Mouse (Mus musculus) C2C12 (cell line): ENCODE results near the gene Eva1a. TPM values are rescaled to one million over a fixed set of nuclear protein-coding genes. Genes with fewer than 3 reads are reported as not detected.

ENCODE experiments used
- H3K27me3 ChIP-seq: one replicate; pipeline ENCODE4 v1.6.1; 2011; ENCODE audit not compliant: control insufficient read depth, insufficient read depth, insufficient read length
- H3K36me3 ChIP-seq: one replicate; pipeline ENCODE4 v1.6.1; 2011; ENCODE audit not compliant: control insufficient read depth, insufficient read depth
- H3K4me3 ChIP-seq: one replicate; pipeline ENCODE4 v1.5.1; 2011; ENCODE audit warnings: mild to moderate bottlenecking, control low read depth; ENCODE audit not compliant: poor library complexity, insufficient read depth, severe bottlenecking
- H3K79me2 ChIP-seq: one replicate; pipeline ENCODE4 v1.6.1; 2011; ENCODE audit not compliant: control insufficient read depth, insufficient read depth
- H3K79me3 ChIP-seq: one replicate; pipeline ENCODE4 v1.6.1; 2011; ENCODE audit warnings: low read depth, control low read depth
- H3ac ChIP-seq: one replicate; pipeline ENCODE3; 2011; ENCODE audit warnings: low read depth; ENCODE audit not compliant: control insufficient read depth, insufficient read length
- CEBPB ChIP-seq: IDR thresholded peaks from one replicate; pipeline ENCODE4 v1.6.1; 2011; ENCODE audit warnings: low read depth, mild to moderate bottlenecking, control low read depth, moderate library complexity
- CTCF ChIP-seq: IDR thresholded peaks from one replicate; pipeline ENCODE4 v1.5.1; 2011; ENCODE audit not compliant: control insufficient read depth, insufficient read depth, insufficient read length
- FOSL1 ChIP-seq: IDR thresholded peaks from one replicate; pipeline ENCODE4 v1.8.0; 2011; ENCODE audit warnings: mild to moderate bottlenecking, low read length; ENCODE audit not compliant: poor library complexity, insufficient read depth, severe bottlenecking
- MAX ChIP-seq: IDR thresholded peaks from one replicate; pipeline ENCODE4 v1.6.1; 2011; ENCODE audit warnings: mild to moderate bottlenecking, control low read depth
- MYOD1 ChIP-seq: IDR thresholded peaks from one replicate; pipeline ENCODE4 v1.6.1; 2011; ENCODE audit warnings: low read depth; ENCODE audit not compliant: control insufficient read depth, insufficient read length
- MYOG ChIP-seq: IDR thresholded peaks from one replicate; pipeline ENCODE4 v1.6.1; 2011; ENCODE audit not compliant: control insufficient read depth, insufficient read length; ENCODE audit errors: extremely low read depth
- USF1 ChIP-seq: IDR thresholded peaks from one replicate; pipeline ENCODE4 v1.6.1; 2011; ENCODE audit warnings: low read depth, mild to moderate bottlenecking, control low read depth, moderate library complexity
- polyA plus RNA-seq: library from polyadenylated mRNA; unstranded; fragments of >200 nt; fragmentation: generic; extraction: Trizol; gene quantifications from one replicate; pipeline ENCODE4 v1.2.1, GENCODE M21; 2012; ENCODE audit warnings: missing spikeins

Eva1a gene
- polyA plus RNA-seq, 1 experiment = 0.64 TPM

DNA sequence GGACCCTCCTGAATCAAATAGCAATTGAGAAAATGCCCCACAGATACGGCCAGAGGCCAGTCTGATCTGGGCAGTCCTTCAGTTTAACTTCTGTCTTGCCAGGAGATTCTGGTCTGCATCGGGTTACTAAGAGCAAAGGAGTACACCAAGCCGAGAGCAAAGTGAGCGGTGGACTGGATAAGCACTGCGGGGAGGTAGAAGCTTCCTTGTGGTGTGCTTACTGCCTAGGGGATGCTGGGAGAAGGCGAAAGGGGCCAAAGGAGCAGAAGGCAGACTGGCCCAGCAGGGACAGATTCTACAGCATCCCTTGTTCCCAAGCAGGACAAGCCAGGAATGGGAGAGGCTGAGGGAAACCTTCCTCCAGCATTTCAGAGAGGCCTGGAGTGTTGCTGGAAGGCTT lies 42.8 kb downstream of the Eva1a start:
- no peaks in the 10 kb centered on the region for H3K79me3 ChIP-seq
- no peak overlapping the region for H3ac ChIP-seq
- no peaks in the 10 kb centered on the region for H3K27me3 ChIP-seq
- no peaks in the 10 kb centered on the region for H3K79me2 ChIP-seq
- no peaks in the 10 kb centered on the region for H3K36me3 ChIP-seq
- H3K4me3 ChIP-seq = no peak overlapping the region
- TF ChIP-seq CEBPB = no peak
- no peak for TF ChIP-seq FOSL1
- TF ChIP-seq USF1 = no peak
- TF ChIP-seq MAX = no peak
- TF ChIP-seq CTCF = no peak
- no peak for TF ChIP-seq MYOG
- no peak for TF ChIP-seq MYOD1

DNA sequence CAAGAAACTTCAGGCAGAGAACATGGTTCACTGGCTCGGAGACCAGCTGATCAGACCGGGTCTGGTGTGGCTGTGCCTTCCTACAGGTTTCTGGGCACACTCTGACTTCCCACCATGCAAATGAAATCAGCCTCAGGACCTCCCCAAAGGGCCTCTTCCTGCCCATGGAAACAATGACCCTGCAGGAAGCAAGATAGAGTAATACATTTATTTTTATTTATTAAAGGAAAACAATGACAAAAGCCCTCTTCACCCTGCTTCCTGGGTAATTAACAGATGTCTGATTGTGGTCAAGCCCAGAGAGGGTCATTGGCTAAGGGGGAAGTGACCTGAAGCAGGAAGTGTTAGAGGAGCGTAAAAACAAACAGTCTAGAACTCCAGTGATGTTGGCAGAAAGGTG lies 43.4 kb downstream of the Eva1a start:
- no peaks in the 10 kb centered on the region for H3K36me3 ChIP-seq
- TF ChIP-seq MYOD1 (no peak), FOSL1 (no peak), MAX (no peak), MYOG (no peak), USF1 (no peak), CTCF (no peak), CEBPB (no peak)
- H3K27me3 ChIP-seq = no peaks in the 10 kb centered on the region
- no peaks in the 10 kb centered on the region for H3K79me3 ChIP-seq
- H3K79me2 ChIP-seq = no peaks in the 10 kb centered on the region
- H3ac ChIP-seq = no peak overlapping the region
- H3K4me3 ChIP-seq = no peak overlapping the region

DNA sequence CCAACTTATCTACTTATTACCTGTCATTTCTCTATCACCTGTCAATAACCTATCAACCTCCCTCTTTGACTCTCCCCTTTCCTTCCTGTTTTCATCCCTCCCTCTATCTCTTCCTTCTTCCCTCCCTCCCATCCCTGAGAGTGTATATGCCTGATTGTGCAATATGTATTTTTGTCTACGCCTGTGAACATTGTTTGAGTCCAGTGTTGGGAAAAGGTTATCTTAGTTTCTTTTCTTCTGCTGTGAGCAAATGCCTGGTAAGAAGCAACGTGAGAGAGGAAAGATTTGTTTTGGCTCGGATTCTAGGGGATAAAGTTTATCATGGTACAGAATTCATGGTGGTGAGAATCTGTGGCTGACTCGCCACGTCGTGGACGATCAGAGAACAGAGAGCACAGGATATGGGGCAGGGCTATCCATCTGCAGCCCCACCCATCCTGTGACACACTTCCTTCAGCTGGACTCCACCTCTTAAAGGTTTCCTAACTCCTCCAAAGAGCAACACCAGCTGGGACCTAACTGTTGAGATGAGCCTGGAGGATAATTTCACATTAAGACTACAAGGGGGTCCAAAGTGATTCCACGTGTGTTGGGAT lies 44.6 kb downstream of the Eva1a start:
- H3ac ChIP-seq = no peak overlapping the region
- H3K4me3 ChIP-seq = no peak overlapping the region
- H3K36me3 ChIP-seq = no peaks in the 10 kb centered on the region
- no peak for TF ChIP-seq MAX
- no peak for TF ChIP-seq FOSL1
- TF ChIP-seq CEBPB = no peak
- no peak for TF ChIP-seq MYOG
- no peak for TF ChIP-seq MYOD1
- TF ChIP-seq CTCF = no peak
- no peak for TF ChIP-seq USF1
- H3K27me3 ChIP-seq = no peaks in the 10 kb centered on the region
- H3K79me3 ChIP-seq = no peaks in the 10 kb centered on the region
- H3K79me2 ChIP-seq = no peaks in the 10 kb centered on the region

DNA sequence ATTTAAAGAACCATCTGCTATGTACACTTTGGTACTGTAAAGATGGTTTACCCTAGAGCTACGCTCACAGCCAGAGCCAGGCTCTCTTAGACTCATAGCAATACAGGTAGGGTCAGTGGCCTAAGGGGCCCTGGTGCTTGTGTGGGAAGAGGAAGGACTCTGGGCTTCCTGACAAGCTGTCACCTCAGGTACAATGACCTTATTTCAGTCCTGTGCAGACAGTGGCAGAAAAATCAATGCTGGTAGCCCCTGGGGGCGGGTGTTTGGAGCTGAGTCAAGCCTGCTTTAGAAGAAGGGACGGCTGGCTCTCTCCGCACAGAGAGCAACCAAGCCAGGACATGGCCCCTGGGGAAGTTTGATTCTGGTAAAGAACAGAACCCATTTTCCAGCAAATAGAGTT lies 47.3 kb downstream of the Eva1a start:
- no peaks in the 10 kb centered on the region for H3K79me3 ChIP-seq
- H3K79me2 ChIP-seq = no peaks in the 10 kb centered on the region
- no peak overlapping the region for H3K4me3 ChIP-seq
- H3K36me3 ChIP-seq = no peaks in the 10 kb centered on the region
- peaks cover 4% of the 10 kb centered on the region for H3K27me3 ChIP-seq
- H3ac ChIP-seq = no peak overlapping the region
- TF ChIP-seq MAX (no peak), MYOD1 (no peak), MYOG (no peak), CTCF (no peak)

DNA sequence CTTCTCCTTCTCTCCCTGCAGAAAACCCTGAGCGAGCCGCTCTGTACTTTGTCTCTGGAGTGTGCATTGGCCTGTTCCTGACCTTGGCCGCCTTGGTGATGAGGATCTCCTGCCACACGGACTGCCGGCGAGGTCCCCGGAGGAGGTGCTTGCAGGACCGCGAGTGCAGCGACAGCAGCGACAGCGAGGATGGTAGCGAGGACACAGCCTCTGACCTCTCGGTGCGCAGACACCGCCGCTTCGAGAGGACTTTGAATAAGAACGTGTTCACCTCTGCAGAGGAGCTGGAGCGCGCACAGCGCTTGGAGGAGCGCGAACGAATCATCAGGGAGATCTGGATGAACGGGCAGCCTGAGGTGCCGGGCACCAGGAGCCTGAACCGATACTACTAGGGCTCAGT lies 50.9 kb downstream of the Eva1a start:
- no peaks in the 10 kb centered on the region for H3K79me3 ChIP-seq
- no peaks in the 10 kb centered on the region for H3K79me2 ChIP-seq
- no peak for TF ChIP-seq MYOD1
- TF ChIP-seq FOSL1 = no peak
- TF ChIP-seq MYOG = no peak
- TF ChIP-seq USF1 = no peak
- no peak for TF ChIP-seq CTCF
- no peak for TF ChIP-seq CEBPB
- no peak for TF ChIP-seq MAX
- H3K27me3 ChIP-seq = peaks cover 4% of the 10 kb centered on the region
- H3K4me3 ChIP-seq = no peak overlapping the region
- H3ac ChIP-seq = no peak overlapping the region
- no peaks in the 10 kb centered on the region for H3K36me3 ChIP-seq

DNA sequence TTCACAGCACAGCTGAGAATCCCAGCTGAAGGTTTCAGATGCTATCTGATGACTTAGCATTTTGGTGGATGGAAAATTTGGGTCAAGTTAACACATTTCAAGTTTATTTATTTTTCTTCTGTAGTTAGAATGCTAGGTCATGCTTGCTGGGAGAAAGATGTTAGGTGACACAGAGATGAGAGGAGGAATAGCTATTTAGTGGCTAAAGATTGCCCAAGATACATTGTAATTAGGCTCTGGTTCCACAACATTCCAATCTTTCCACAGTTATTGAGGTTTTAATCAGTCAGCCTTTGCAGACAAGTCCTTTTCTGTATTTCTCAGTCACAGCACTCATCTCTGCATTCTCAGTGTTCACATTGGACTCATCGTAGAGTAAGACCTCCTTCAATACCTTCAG lies 56.9 kb downstream of the Eva1a start:
- H3K79me2 ChIP-seq = no peaks in the 10 kb centered on the region
- no peak for TF ChIP-seq FOSL1
- TF ChIP-seq MYOD1 = no peak
- no peak for TF ChIP-seq MYOG
- TF ChIP-seq USF1 = no peak
- TF ChIP-seq MAX = no peak
- no peak for TF ChIP-seq CEBPB
- no peak for TF ChIP-seq CTCF
- H3K27me3 ChIP-seq = no peaks in the 10 kb centered on the region
- H3K4me3 ChIP-seq = no peak overlapping the region
- H3K36me3 ChIP-seq = no peaks in the 10 kb centered on the region
- no peaks in the 10 kb centered on the region for H3K79me3 ChIP-seq
- no peak overlapping the region for H3ac ChIP-seq
